Mouse (Mus musculus) inflammation-experienced regulatory T-cells, adult 6 months (primary cell): ENCODE data around the gene Rgn. TPM values are rescaled to one million over a fixed set of nuclear protein-coding genes. Genes with fewer than 3 reads are reported as not detected.

Experiments used
- ATAC-seq: one replicate; pipeline ENCODE4 v1.8.0; 2017
- polyA plus RNA-seq, 3 experiments: library from polyadenylated mRNA; unstranded; fragments of 100-300 nt; shearing (Covaris generic); gene quantifications; one replicate each; pipeline ENCODE4 v1.2.1; 2017

The Rgn gene
- polyA plus RNA-seq: not detected

- ATAC-seq: no peak
Observed at GRCm38 (mm10) chrX:20549532-20549931, at the start of gene Rgn. Rgn (plus strand) TSS chrX:20549787.

GRCm38 (mm10) chrX:20520290-20520939 is 29.2 kb upstream of the Rgn start:
- ATAC-seq: no peak

GRCm38 (mm10) chrX:20521578-20521977 is 28.0 kb upstream of the Rgn start:
- ATAC-seq: no peak

- no peak for ATAC-seq
Observed at GRCm38 (mm10) chrX:20532621-20533020, 17.0 kb upstream of the Rgn start.

GRCm38 (mm10) chrX:20543867-20544266 is 5.7 kb upstream of the Rgn start:
- ATAC-seq: no peak

- ATAC-seq: no peak
Observed at GRCm38 (mm10) chrX:20547609-20548008, 2.0 kb upstream of the Rgn start.

GRCm38 (mm10) chrX:20548011-20548879 is 1.3 kb upstream of the Rgn start:
- no peak for ATAC-seq

- no peak for ATAC-seq
Observed at GRCm38 (mm10) chrX:20548880-20549440, 627 bp upstream of the Rgn start.

- no peak for ATAC-seq
Observed at GRCm38 (mm10) chrX:20552199-20552598, 2.6 kb downstream of the Rgn start.

GRCm38 (mm10) chrX:20561846-20562245 is 12.3 kb downstream of the Rgn start:
- no peak for ATAC-seq

GRCm38 (mm10) chrX:20563941-20564340 is 14.4 kb downstream of the Rgn start:
- no peak for ATAC-seq

- ATAC-seq: no peak
Observed at GRCm38 (mm10) chrX:20571024-20571423, 21.4 kb downstream of the Rgn start.

- ATAC-seq: no peak
Observed at GRCm38 (mm10) chrX:20572683-20573082, 23.1 kb downstream of the Rgn start.

GRCm38 (mm10) chrX:20573927-20574326 is 24.3 kb downstream of the Rgn start:
- ATAC-seq: no peak

GRCm38 (mm10) chrX:20587968-20588367 is 38.4 kb downstream of the Rgn start:
- no peak for ATAC-seq

GRCm38 (mm10) chrX:20608500-20608899 is 58.9 kb downstream of the Rgn start:
- ATAC-seq: no peak

Other genes with a start within 250 kb of the Rgn start
- 10 to 100 TPM in 1 of 3 experiments, 1 to 10 TPM in 2; 7.2 to 16.9 (median 9.9) TPM for gene Rp2, start 185.3 kb upstream of the Rgn start, polyA plus RNA-seq
- 1 to 10 TPM; 1.1 to 1.6 (median 1.4) TPM for gene Jade3, start 124.1 kb upstream of the Rgn start, polyA plus RNA-seq
- 10 to 100 TPM; 38.3 to 45.6 (median 42.8) TPM for gene Rbm10, start 67.7 kb downstream of the Rgn start, polyA plus RNA-seq
- 100 to 1,000 TPM; 246 to 261 (median 246) TPM for gene Ndufb11, start 67.8 kb downstream of the Rgn start, polyA plus RNA-seq
- gene Uba1, start 108.5 kb downstream of the Rgn start, polyA plus RNA-seq: 100 to 1,000 TPM; 106 to 132 (median 118) TPM
- 10 to 100 TPM in 2 of 3 experiments, 1 to 10 TPM in 1; 5.6 to 14.2 (median 13.1) TPM for gene Cdk16, start 138.2 kb downstream of the Rgn start, polyA plus RNA-seq
- 10 to 100 TPM in 2 of 3 experiments, 1 to 10 TPM in 1; 6.5 to 21.8 (median 12.9) TPM for gene Usp11, start 154.1 kb downstream of the Rgn start, polyA plus RNA-seq
- 100 to 1,000 TPM in 2 of 3 experiments, 10 to 100 TPM in 1; 99.1 to 180 (median 137) TPM for gene Araf, start 248.0 kb downstream of the Rgn start, polyA plus RNA-seq